Mouse (Mus musculus): ENCODE results near the gene Rab5c.

DNA sequence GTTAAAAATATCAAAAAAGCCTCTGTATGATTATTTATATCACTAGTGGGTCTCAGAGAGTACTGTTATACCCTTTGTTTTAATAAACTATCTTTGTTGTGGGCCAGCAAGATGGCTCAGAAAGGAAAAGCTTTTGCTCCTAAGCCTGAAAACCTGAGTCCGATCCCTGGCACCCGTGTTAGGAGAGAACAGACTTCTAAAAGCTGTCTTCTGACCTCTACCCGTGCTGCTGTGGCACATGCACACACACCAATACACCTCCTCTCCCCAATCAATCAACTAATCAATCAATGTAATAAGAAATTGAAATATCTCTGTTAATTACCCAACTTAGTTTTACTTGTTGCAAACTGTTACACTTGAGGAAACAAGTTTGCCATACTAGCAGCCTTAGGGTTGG is 37.3 kb downstream of the Rab5c start:
- no peak for TF ChIP-seq CTCF (IDR thresholded peaks at IDR 0.05; ENCODE audit: low read depth)
- TF ChIP-seq EP300 (optimal IDR thresholded peaks at IDR 0.05), result no peak
